Mouse (Mus musculus) cerebellum, adult 9-10 months (tissue): Measurements from ENCODE around the gene Wwtr1.

ENCODE experiments used
- DNase-seq: peaks from one replicate; pipeline ENCODE4 v3.0.0; 2022

The Wwtr1 gene

GRCm38 (mm10) chr3:57575660-57576055, at the start of gene Wwtr1:
Wwtr1 (minus strand) TSS chr3:57575910.
- peak; percentile 14 for DNase-seq

GRCm38 (mm10) chr3:57619718-57620117, 44.0 kb upstream of the Wwtr1 start:
- DNase-seq: no peak

GRCm38 (mm10) chr3:57615652-57616051, 39.9 kb upstream of the Wwtr1 start:
- no peak for DNase-seq

GRCm38 (mm10) chr3:57612430-57612997, 36.8 kb upstream of the Wwtr1 start:
- DNase-seq: no peak

DNA sequence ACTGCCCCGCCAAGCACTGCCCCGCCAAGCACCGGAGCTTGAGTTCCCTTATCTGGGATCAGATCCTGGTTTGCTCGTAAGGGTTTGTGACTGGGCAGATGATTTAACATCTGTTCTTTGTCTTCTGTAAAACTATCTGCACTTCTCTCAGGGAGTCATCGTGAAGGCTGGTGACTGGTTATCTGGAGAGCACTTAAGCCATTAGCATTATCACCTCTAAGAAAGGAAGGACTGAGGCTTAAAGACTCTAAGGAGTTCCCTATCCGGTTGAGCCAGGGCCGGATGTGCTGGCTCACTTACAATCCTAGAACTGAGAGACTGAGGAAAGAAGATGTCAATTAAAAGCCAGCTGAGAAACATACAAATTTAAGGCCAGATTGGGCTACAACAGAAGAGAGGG, 36.1 kb upstream of the Wwtr1 start:
- no peak for DNase-seq

DNA sequence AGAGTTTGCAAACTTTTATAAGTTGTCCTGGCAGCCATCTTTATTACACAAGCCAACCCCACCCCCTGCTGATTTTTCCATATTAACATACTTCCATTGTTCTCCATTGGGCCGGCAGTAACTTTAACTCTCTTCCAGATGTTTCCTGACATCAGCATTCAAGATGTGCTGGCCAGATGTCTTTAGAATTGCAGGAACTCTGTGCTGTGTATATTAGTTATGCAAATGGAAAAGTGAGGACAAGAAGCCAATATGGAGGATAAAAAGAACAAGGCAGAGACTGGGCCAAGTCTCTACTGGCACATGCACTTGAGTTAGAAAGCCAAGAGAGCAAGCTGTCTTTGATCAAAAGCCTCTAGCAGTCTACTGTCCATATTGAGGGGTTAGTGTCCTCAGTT, 28.9 kb upstream of the Wwtr1 start:
- DNase-seq: no peak

GRCm38 (mm10) chr3:57603891-57604617, 28.3 kb upstream of the Wwtr1 start:
- DNase-seq: no peak

DNA sequence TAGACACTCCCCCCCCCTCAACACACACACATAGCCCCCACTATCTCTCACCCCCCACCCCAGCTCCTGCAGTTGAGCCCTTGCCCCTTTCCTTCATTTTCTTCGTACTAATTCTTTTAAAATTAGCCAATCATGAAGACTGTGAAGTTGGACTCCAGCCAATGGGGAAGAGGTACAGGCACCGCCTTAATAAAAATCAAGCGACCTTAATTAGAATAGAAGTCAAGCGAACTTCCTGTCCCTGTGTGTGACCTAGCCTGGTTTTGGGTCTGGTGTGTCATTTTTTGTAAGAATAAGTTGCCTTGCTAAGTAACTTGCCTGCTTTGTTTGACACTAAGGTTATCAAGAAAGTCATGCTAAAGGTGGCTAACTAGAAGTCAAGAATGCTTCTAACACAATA, 26.9 kb upstream of the Wwtr1 start:
- no peak for DNase-seq

DNA sequence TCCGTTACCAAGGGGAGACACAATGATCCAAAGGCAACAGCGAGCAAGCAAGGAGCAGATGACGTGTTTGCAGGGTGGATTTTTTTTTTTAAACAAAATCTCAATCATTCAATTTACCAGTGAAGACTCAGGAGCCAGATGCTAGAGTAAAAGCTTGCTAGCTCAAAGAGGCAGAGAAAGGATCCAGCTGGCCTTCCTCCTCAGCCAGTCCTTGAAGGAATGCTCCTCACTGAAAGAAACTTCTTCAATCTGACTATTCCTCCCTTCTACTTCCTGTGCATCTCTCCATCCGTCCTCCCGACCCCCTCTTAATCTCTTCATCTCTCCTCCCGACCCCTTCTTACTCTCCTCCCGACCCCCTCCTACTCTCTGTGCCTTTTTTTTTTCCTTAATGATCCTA, 20.9 kb upstream of the Wwtr1 start:
- DNase-seq: no peak

DNA sequence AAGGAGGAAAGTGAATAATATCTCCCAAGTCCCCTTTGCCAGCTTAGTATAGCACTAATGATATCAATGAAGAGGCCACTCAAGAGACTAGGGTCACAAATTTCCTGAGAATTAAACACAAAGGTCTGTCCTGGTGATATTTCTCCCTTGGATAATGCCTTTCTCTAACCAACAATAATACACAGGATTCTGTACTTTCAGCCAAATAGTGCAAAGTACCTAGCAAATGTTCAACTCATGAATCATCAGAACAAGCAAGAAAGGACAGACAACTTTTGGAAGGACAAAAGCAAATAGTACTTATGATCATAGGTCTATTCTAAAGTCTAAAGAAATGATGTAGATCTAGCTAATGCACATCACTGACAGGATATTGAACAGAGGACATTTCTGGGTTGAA, 19.8 kb upstream of the Wwtr1 start:
- DNase-seq: no peak

- no peak for DNase-seq
Measured at GRCm38 (mm10) chr3:57585967-57586366, 10.3 kb upstream of the Wwtr1 start.

- no peak for DNase-seq
Measured at GRCm38 (mm10) chr3:57583533-57583932, 7.8 kb upstream of the Wwtr1 start.

DNA sequence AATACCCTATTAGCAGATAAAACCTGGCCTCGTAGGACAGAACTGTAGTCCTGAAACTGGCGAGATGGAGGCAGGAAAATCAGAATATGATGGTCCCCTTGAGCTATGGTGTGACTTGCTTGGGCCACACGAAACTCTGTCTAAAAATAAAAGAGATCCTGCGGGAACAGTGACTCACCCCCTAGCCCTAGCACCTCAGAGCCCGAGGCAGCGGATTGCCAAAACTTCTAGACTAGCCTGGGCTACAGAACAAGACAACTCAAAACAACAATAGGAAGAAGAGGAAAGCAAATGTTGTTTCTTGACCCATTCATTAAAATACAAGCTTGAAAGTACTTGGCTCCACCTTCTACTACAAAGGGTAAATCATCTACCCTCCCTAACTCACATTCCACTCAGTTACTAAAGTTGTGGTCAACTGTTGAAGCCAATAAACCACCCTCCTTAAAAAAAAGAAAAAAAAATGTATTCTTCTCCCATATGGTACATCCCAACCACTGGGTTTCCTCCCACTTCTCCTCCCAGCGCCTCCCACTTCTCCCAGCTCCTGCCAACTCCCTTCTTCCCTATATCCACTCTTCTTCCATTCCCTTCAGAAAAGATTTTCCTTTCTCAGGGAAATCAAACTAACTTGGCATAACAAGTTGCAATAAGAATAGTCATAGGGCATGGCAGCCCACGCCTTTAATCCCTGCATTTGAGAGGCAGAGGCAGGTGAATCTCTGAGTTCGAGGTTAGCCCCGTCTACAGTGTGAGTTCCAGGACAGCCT, 4.9 kb upstream of the Wwtr1 start:
- no peak for DNase-seq

GRCm38 (mm10) chr3:57576056-57576824, 530 bp upstream of the Wwtr1 start:
- DNase-seq: no peak

DNA sequence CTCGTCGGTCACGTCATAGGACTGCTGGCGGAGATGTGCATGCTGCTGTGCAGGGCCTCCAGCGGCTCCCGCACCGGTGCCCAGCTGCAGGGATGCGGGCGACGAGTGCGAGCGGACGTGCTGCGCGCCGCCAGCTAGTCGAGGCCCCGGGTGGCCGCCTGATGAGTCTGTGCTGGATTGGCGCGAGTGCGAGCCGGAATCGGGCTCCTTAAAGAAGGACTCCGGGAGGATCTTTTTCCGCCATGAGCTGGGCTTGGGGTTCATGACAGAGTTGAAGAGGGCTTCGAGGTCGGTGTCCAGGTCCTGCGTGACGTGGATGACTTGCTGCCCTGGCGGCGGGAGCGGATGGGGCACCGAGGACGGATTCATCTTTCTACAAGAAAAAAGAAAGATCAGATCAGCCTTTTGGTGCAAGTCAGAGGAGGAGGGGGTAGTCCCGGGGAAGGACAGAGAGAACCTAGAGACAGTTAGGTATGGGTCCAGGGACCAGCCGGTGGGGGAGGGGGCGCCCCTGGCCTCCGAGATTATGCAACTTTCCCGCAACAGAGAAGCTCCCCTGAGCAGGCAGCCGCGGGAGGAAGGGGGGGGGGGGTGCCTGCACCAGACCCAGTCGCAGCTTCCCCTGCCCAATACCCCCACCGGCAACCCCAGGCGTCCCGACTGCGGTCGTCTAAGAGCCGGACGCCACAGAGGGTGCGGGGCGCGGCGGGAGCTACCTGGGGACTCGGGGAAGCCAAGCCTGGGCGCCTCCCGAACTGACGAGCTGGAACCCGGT, 638 bp downstream of the Wwtr1 start:
- no peak for DNase-seq

- no peak for DNase-seq
Measured at GRCm38 (mm10) chr3:57573898-57574570, 1.7 kb downstream of the Wwtr1 start.

GRCm38 (mm10) chr3:57572331-57572975, 3.3 kb downstream of the Wwtr1 start:
- no peak for DNase-seq

DNA sequence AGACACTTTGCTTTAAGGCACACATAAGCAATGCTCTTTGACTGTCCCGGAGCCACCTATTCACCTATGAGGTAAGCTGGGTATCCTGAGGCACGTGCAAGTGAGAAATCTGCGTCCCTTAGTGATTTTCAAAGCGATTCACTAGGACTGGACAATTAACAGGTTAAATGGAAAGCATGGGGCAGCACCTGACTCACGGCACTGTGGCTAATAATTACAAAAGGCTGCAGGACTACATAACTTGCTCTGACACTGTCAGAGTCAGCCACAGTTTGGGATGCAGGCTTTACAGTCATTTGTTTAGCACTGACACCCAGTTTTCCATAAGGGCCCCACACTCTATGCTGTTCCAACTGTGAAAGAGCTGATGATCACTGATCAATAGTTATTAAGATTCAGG, 9.1 kb downstream of the Wwtr1 start:
- DNase-seq: no peak

GRCm38 (mm10) chr3:57563627-57564026, 12.1 kb downstream of the Wwtr1 start:
- no peak for DNase-seq

- DNase-seq: no peak
Measured at GRCm38 (mm10) chr3:57562996-57563506, 12.7 kb downstream of the Wwtr1 start.

GRCm38 (mm10) chr3:57558761-57559160, 16.9 kb downstream of the Wwtr1 start:
- DNase-seq: no peak
